Mouse (Mus musculus): ENCODE results near the gene Isoc2a. TPM values are rescaled to one million over a fixed set of nuclear protein-coding genes. Genes with fewer than 3 reads are reported as not detected.

Gene Isoc2a
- polyA plus RNA-seq, 1 experiment = 14.7 TPM

GRCm38 (mm10) chr7:4928323-4928722 lies 51.4 kb downstream of the Isoc2a start:
- DNase-seq (ENCODE audit: low read depth, low spot score) = no peak
- 77% methylated on average over 17 of the region's 17 CpGs for WGBS

- WGBS = 80% methylated on average over 12 of the region's 12 CpGs
- DNase-seq (ENCODE audit: low read depth, low spot score) = no peak
These were observed 56.1 kb downstream of the Isoc2a start for GRCm38 (mm10) chr7:4933103-4933502.

- 68% methylated on average over 4 of the region's 4 CpGs for WGBS
- DNase-seq (ENCODE audit: low read depth, low spot score) = no peak
These were observed 57.4 kb downstream of the Isoc2a start for GRCm38 (mm10) chr7:4934160-4934914.

- WGBS = 46% methylated on average over 10 of the region's 10 CpGs
- no peak for DNase-seq (ENCODE audit: low read depth, low spot score)
These were observed 59.9 kb downstream of the Isoc2a start for GRCm38 (mm10) chr7:4936832-4937231.

GRCm38 (mm10) chr7:4937392-4937791 lies 60.4 kb downstream of the Isoc2a start:
- DNase-seq (ENCODE audit: low read depth, low spot score) = no peak
- 75% methylated on average over 11 of the region's 11 CpGs for WGBS

- 50% methylated on average over 2 of the region's 2 CpGs for WGBS
These were observed 61.5 kb downstream of the Isoc2a start for GRCm38 (mm10) chr7:4938456-4938855.

GRCm38 (mm10) chr7:4940068-4940479 lies 63.1 kb downstream of the Isoc2a start:
- 14% methylated on average over 9 of the region's 9 CpGs for WGBS
- peak; percentile 65 for DNase-seq (ENCODE audit: low read depth, low spot score)

More at GRCm38 (mm10) chr7:4938456-4938855, 61.5 kb downstream of the Isoc2a start:
- DNase-seq (ENCODE audit: low read depth, low spot score) = peak; percentile 31

GRCm38 (mm10) chr7:4942673-4943072 lies 65.7 kb downstream of the Isoc2a start:
- 41% methylated on average over 5 of the region's 5 CpGs for WGBS
- DNase-seq (ENCODE audit: low read depth, low spot score) = no peak

- DNase-seq (ENCODE audit: low read depth, low spot score) = peak; percentile 92
- WGBS = 10% methylated on average over 15 of the region's 15 CpGs
These were observed 66.4 kb downstream of the Isoc2a start for GRCm38 (mm10) chr7:4943223-4943815.

Other genes starting within 250 kb of the Isoc2a start
- gene Tmem86b, start 245.7 kb upstream of the Isoc2a start, polyA plus RNA-seq (2012; rRNA removed) = 72.9 and 162 TPM in 2 replicates
- 104 and 150 TPM in 2 replicates for gene Ppp6r1, start 218.1 kb upstream of the Isoc2a start, polyA plus RNA-seq (2012; rRNA removed)
- 32.7 and 34.4 TPM in 2 replicates for gene Hspbp1, start 192.1 kb upstream of the Isoc2a start, polyA plus RNA-seq (2012; rRNA removed)
- 1.7 and 2.3 TPM in 2 replicates for gene Brsk1, start 186.5 kb upstream of the Isoc2a start, polyA plus RNA-seq (2012; rRNA removed)
- gene Tmem150b, start 151.9 kb upstream of the Isoc2a start, polyA plus RNA-seq (2012; rRNA removed) = 84.0 and 118 TPM in 2 replicates
- 95.6 and 126 TPM in 2 replicates for gene Kmt5c, start 137.0 kb upstream of the Isoc2a start, polyA plus RNA-seq (2012; rRNA removed)
- 45.0 and 50.2 TPM in 2 replicates for gene Cox6b2, start 124.1 kb upstream of the Isoc2a start, polyA plus RNA-seq (2012; rRNA removed)
- not detected in 2 replicates for gene Fam71e2, start 105.9 kb upstream of the Isoc2a start, polyA plus RNA-seq (2012; rRNA removed)
- 0.11 and 0.81 TPM in 2 replicates for gene Il11, start 94.3 kb upstream of the Isoc2a start, polyA plus RNA-seq (2012; rRNA removed)
- gene Tmem190, start 94.2 kb upstream of the Isoc2a start, polyA plus RNA-seq (2012; rRNA removed) = not detected in 2 replicates
- gene Tmem238, start 87.5 kb upstream of the Isoc2a start, polyA plus RNA-seq (2012; rRNA removed) = 81.4 and 90.8 TPM in 2 replicates
- 510 and 604 TPM in 2 replicates for gene Rpl28, start 84.3 kb upstream of the Isoc2a start, polyA plus RNA-seq (2012; rRNA removed)
- gene Ube2s, start 64.6 kb upstream of the Isoc2a start, polyA plus RNA-seq (2012; rRNA removed) = 348 and 501 TPM in 2 replicates
- gene Shisa7, start 32.5 kb upstream of the Isoc2a start, polyA plus RNA-seq (2012; rRNA removed) = 0.78 and 0.86 TPM in 2 replicates
- 20.4 and 27.2 TPM in 2 replicates for gene Isoc2b, start 6.9 kb upstream of the Isoc2a start, polyA plus RNA-seq (2012; rRNA removed)
- gene Gm36210, start 29.4 kb downstream of the Isoc2a start, polyA plus RNA-seq (2012; rRNA removed) = not detected in 2 replicates
- gene Zfp628, start 38.1 kb downstream of the Isoc2a start, polyA plus RNA-seq (2012; rRNA removed) = 12.7 and 14.6 TPM in 2 replicates
- 4.3 and 7.1 TPM in 2 replicates for gene Nat14, start 44.9 kb downstream of the Isoc2a start, polyA plus RNA-seq (2012; rRNA removed)
- gene Ssc5d, start 48.6 kb downstream of the Isoc2a start, polyA plus RNA-seq (2012; rRNA removed) = 2.9 and 3.6 TPM in 2 replicates
- 0.06 and 0.18 TPM in 2 replicates for gene Sbk2, start 87.3 kb downstream of the Isoc2a start, polyA plus RNA-seq (2012; rRNA removed)
- not detected in 2 replicates for gene Sbk3, start 94.0 kb downstream of the Isoc2a start, polyA plus RNA-seq (2012; rRNA removed)
- 30.6 and 33.2 TPM in 2 replicates for gene Zfp579, start 119.0 kb downstream of the Isoc2a start, polyA plus RNA-seq (2012; rRNA removed)
- gene Zfp524, start 137.3 kb downstream of the Isoc2a start, polyA plus RNA-seq (2012; rRNA removed) = 39.4 and 44.3 TPM in 2 replicates
- 22.2 and 29.6 TPM in 2 replicates for gene Fiz1, start 137.5 kb downstream of the Isoc2a start, polyA plus RNA-seq (2012; rRNA removed)
- gene Gm44973, start 138.3 kb downstream of the Isoc2a start, polyA plus RNA-seq (2012; rRNA removed) = 0.37 TPM in 1 of 2 replicates, not detected in the other
- 14.2 and 20.5 TPM in 2 replicates for gene Zfp865, start 143.2 kb downstream of the Isoc2a start, polyA plus RNA-seq (2012; rRNA removed)
- 1.4 and 1.8 TPM in 2 replicates for gene Ccdc106, start 143.4 kb downstream of the Isoc2a start, polyA plus RNA-seq (2012; rRNA removed)
- gene 4632433K11Rik, start 157.0 kb downstream of the Isoc2a start, polyA plus RNA-seq (2012; rRNA removed) = not detected in 2 replicates
- 6.8 and 7.0 TPM in 2 replicates for gene Zfp784, start 161.3 kb downstream of the Isoc2a start, polyA plus RNA-seq (2012; rRNA removed)
- 5.2 and 6.3 TPM in 2 replicates for gene Zfp580, start 174.4 kb downstream of the Isoc2a start, polyA plus RNA-seq (2012; rRNA removed)
- 150 and 173 TPM in 2 replicates for gene U2af2, start 185.0 kb downstream of the Isoc2a start, polyA plus RNA-seq (2012; rRNA removed)
- 238 and 291 TPM in 2 replicates for gene Epn1, start 203.1 kb downstream of the Isoc2a start, polyA plus RNA-seq (2012; rRNA removed)
- gene Rfpl4, start 239.8 kb downstream of the Isoc2a start, polyA plus RNA-seq (2012; rRNA removed) = not detected in 2 replicates
- gene Rasl2-9, start 248.8 kb downstream of the Isoc2a start, polyA plus RNA-seq (2012; rRNA removed) = 0.42 and 0.48 TPM in 2 replicates

All from large intestine, adult 2 months (tissue).